Comparison of ENCODE assay signal across 11 mouse cellular contexts in the genomic region with DNA sequence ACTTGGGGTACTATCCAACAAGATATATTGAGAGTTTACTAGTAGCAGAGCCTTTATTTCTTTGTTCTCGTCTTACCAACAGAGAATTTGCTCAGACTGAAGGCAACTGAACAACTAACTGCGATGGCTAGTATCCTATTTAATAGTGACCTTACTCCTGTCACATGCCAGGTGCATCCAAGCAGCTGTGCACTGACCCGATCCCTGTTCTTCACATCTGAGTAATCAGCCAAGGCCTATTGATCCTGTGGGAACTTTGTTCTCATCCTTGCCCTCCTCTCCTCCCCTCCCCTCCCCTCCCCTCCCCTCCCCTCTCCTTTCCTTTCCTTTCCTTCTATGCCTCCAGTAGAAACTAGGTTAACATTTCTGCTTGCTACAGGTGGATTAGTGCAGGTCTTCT. TPM values are rescaled to one million over a fixed set of nuclear protein-coding genes. Genes with fewer than 3 reads are reported as not detected.
DNase-seq lines count a peak whose midpoint lies in the region; ATAC-seq lines count a peak whose summit lies in the region.
"Had no signal": no experiment of that assay in that cellular context is flagged by ENCODE, and none has a peak within 500 bp of the region (broad histone marks: within the 10 kb centered on the region; RNA-seq: fewer than 3 reads in every experiment).

No protein-coding gene starts in this region.

- H3K9ac ChIP-seq in intestine, embryonic 15.5 days, result no peak overlapping the region
- no peak overlapping the region for H3K9ac ChIP-seq in intestine, embryonic 16.5 days (ENCODE audit: low read depth, low read length)
- H3K9ac ChIP-seq in hindbrain, embryonic 15.5 days, result no peak overlapping the region
- H3K9ac ChIP-seq in midbrain, embryonic 12.5 days (replicated peaks), result no peak overlapping the region

- 0 out of 2 replicates have a peak overlapping the region, but pooled peaks have one; percentile 17 for H3K4me2 ChIP-seq in intestine, embryonic 15.5 days (replicated peaks)
- no peak overlapping the region for H3K4me2 ChIP-seq in intestine, embryonic 16.5 days (ENCODE audit: low read depth, low read length)
- peak overlapping the region; percentile 59 for H3K4me2 ChIP-seq in hindbrain, embryonic 15.5 days
- peak overlapping the region; percentile 63 for H3K4me2 ChIP-seq in midbrain, embryonic 12.5 days (replicated peaks)

- no peak overlapping the region for H3K4me3 ChIP-seq in intestine, embryonic 15.5 days (replicated peaks)
- H3K4me3 ChIP-seq in intestine, embryonic 16.5 days (ENCODE audit: low read length), result no peak overlapping the region; the same call in 1 of the 2 replicates
- peak overlapping the region; percentile 67; the same call in 1 of the 2 replicates for H3K4me3 ChIP-seq in embryonic facial prominence, embryonic 10.5 days
- peak overlapping the region; percentile 15; the same call in 1 of the 2 replicates for H3K4me3 ChIP-seq in hindbrain, embryonic 15.5 days
- 0 out of 2 replicates have a peak overlapping the region, but pooled peaks have one; percentile 14 for H3K4me3 ChIP-seq in midbrain, embryonic 12.5 days

- no peaks in the 10 kb centered on the region for H3K4me1 ChIP-seq in intestine, embryonic 15.5 days (replicated peaks)
- peaks cover 3% of the 10 kb centered on the region; the same call in 1 of the 2 replicates for H3K4me1 ChIP-seq in intestine, embryonic 16.5 days (ENCODE audit: control insufficient read depth, insufficient read depth, low read length)
- H3K4me1 ChIP-seq in embryonic facial prominence, embryonic 10.5 days, result peaks cover 9% of the 10 kb centered on the region; the same call in 1 of the 2 replicates
- peaks cover 15% of the 10 kb centered on the region for H3K4me1 ChIP-seq in hindbrain, embryonic 15.5 days (replicated peaks)
- 0 out of 2 replicates have a peak, but pooled peaks cover 3% of the 10 kb centered on the region for H3K4me1 ChIP-seq in midbrain, embryonic 12.5 days

- H3K36me3 ChIP-seq in intestine, embryonic 15.5 days, result 0 out of 2 replicates have a peak, but pooled peaks cover 4% of the 10 kb centered on the region
- 0 out of 2 replicates have a peak, but pooled peaks cover 3% of the 10 kb centered on the region for H3K36me3 ChIP-seq in intestine, embryonic 16.5 days (ENCODE audit: control insufficient read depth, insufficient read depth, low read length)
- peaks cover 31% of the 10 kb centered on the region for H3K36me3 ChIP-seq in embryonic facial prominence, embryonic 10.5 days (replicated peaks)
- H3K36me3 ChIP-seq in hindbrain, embryonic 15.5 days, result peaks cover 14% of the 10 kb centered on the region; the same call in 1 of the 2 replicates
- peaks cover 19% of the 10 kb centered on the region for H3K36me3 ChIP-seq in midbrain, embryonic 12.5 days

- DNase-seq in embryonic facial prominence, embryonic 10.5 days (ENCODE audit: low spot score), result no peak
- no peak for DNase-seq in adrenal gland, postnatal 4 days (ENCODE audit: low spot score in 2 of 2)
- no peak for DNase-seq in thymus, postnatal 36 days
- DNase-seq: adrenal gland, postnatal 10 days; cerebellum, postnatal 10 days had no signal

- no peak for ATAC-seq in intestine, embryonic 15.5 days
- no peak for ATAC-seq in intestine, embryonic 16.5 days
- no peak for ATAC-seq in hindbrain, embryonic 15.5 days (ENCODE audit: low FRiP score, low read depth)
- no peak for ATAC-seq in midbrain, embryonic 12.5 days (ENCODE audit: low FRiP score, low read depth)
- ATAC-seq in megakaryocyte-erythroid progenitor cell, adult 5-6 weeks (replicated peaks; ENCODE audit: low FRiP score, low TSS enrichment, poor library complexity, severe bottlenecking), result no peak

- no peaks in the 10 kb centered on the region for H3K9me3 ChIP-seq in intestine, embryonic 15.5 days
- H3K9me3 ChIP-seq in intestine, embryonic 16.5 days (ENCODE audit: control insufficient read depth, low read length), result no peaks in the 10 kb centered on the region
- no peaks in the 10 kb centered on the region for H3K9me3 ChIP-seq in embryonic facial prominence, embryonic 10.5 days
- H3K9me3 ChIP-seq in hindbrain, embryonic 15.5 days, result no peaks in the 10 kb centered on the region
- no peaks in the 10 kb centered on the region for H3K9me3 ChIP-seq in midbrain, embryonic 12.5 days

- 87% methylated on average over 3 of the region's 3 CpGs for WGBS in intestine, embryonic 15.5 days
- 84% methylated on average over 3 of the region's 3 CpGs for WGBS in intestine, embryonic 16.5 days
- 88% methylated on average over 3 of the region's 3 CpGs for WGBS in embryonic facial prominence, embryonic 10.5 days
- WGBS in hindbrain, embryonic 15.5 days, result 86% methylated on average over 3 of the region's 3 CpGs
- 86% methylated on average over 3 of the region's 3 CpGs for WGBS in midbrain, embryonic 12.5 days

- H3K27me3 ChIP-seq in intestine, embryonic 15.5 days (replicated peaks), result no peaks in the 10 kb centered on the region
- no peaks in the 10 kb centered on the region for H3K27me3 ChIP-seq in intestine, embryonic 16.5 days (replicated peaks; ENCODE audit: control insufficient read depth, insufficient read depth, low read length)
- H3K27me3 ChIP-seq in embryonic facial prominence, embryonic 10.5 days (replicated peaks; ENCODE audit: low read depth, poor library complexity, severe bottlenecking), result no peaks in the 10 kb centered on the region
- H3K27me3 ChIP-seq in hindbrain, embryonic 15.5 days, result no peaks in the 10 kb centered on the region
- no peaks in the 10 kb centered on the region for H3K27me3 ChIP-seq in midbrain, embryonic 12.5 days

- H3K27ac ChIP-seq in intestine, embryonic 15.5 days, result no peak overlapping the region
- H3K27ac ChIP-seq in intestine, embryonic 16.5 days (ENCODE audit: low read length), result no peak overlapping the region
- no peak overlapping the region for H3K27ac ChIP-seq in embryonic facial prominence, embryonic 10.5 days (replicated peaks)
- H3K27ac ChIP-seq in hindbrain, embryonic 15.5 days (replicated peaks), result no peak overlapping the region
- H3K27ac ChIP-seq in midbrain, embryonic 12.5 days (replicated peaks), result no peak overlapping the region
- H3K27ac ChIP-seq: macrophage had no signal

RNA-seq across cellular contexts. Expression of a gene that starts 1.7 kb away (rescaled TPM):
- 21.0 and 21.5 TPM in 2 replicates for polyA plus RNA-seq in intestine, embryonic 15.5 days (2015; fragmentation: Nextera tagmentation; extraction: Ambion mirVana)
- 16.2 and 19.6 TPM in 2 replicates for polyA plus RNA-seq in intestine, embryonic 16.5 days (2015; fragmentation: Nextera tagmentation; extraction: Ambion mirVana)
- 33.4 and 34.7 TPM in 2 replicates for polyA plus RNA-seq in embryonic facial prominence, embryonic 10.5 days (2016; fragmentation: Nextera tagmentation; extraction: Ambion mirVana)
- 55.2 and 59.4 TPM in 2 replicates for polyA plus RNA-seq in hindbrain, embryonic 15.5 days (2015; fragmentation: Nextera tagmentation; extraction: Ambion mirVana)
- 50.7 and 53.0 TPM in 2 replicates for polyA plus RNA-seq in midbrain, embryonic 12.5 days (2016; fragmentation: Nextera tagmentation; extraction: Ambion mirVana)
- total RNA-seq in megakaryocyte-erythroid progenitor cell, adult 5-6 weeks (2014; fragmentation: Nextera tagmentation), result 38.6 and 42.1 TPM in 2 replicates
- 52.1 and 60.7 TPM in 2 replicates for total RNA-seq in megakaryocyte-erythroid progenitor cell, adult 5-6 weeks (2017)
- total RNA-seq in adrenal gland, postnatal 4 days (2021), result 10 to 100 TPM; 27.1 to 29.0 TPM

Comparison
In these comparisons a context has a peak if more than half of its experiments do, and no peak if none do; other contexts are left out.
1. H3K4me3 ChIP-seq: peak in embryonic facial prominence, embryonic 10.5 days (single experiment), hindbrain, embryonic 15.5 days (single experiment) and midbrain, embryonic 12.5 days (single experiment); none in intestine, embryonic 15.5 days (single experiment) and intestine, embryonic 16.5 days (single experiment).